Mouse (Mus musculus) liver, postnatal 0 days (tissue): ENCODE data around the gene Uba7.

Experiments used
- CTCF ChIP-seq: sonication (generic); IDR thresholded peaks from 2 replicates; pipeline ENCODE4 v1.5.1; 2016; ENCODE audit warnings: antibody characterized with exemption, low read depth
- EP300 ChIP-seq: IDR thresholded peaks from 2 replicates; pipeline ENCODE4 v1.6.1; 2016; ENCODE audit warnings: antibody characterized with exemption, low read depth, mild to moderate bottlenecking

GRCm38 (mm10) chr9:107987950-107988349 is 12.6 kb downstream of the Uba7 start:
- TF ChIP-seq CTCF: no peak
- TF ChIP-seq EP300: no peak
